Mouse (Mus musculus): ENCODE results near the gene Ehmt2.
"Not testable (repeated sequence)": the region's sequence is repeated elsewhere in the genome, so short reads cannot be mapped to it uniquely, and the experiment has no call there.

Ehmt2 gene

GRCm38 (mm10) chr17:34953258-34953657 is 55.0 kb downstream of the Ehmt2 start:
- no peak for DNase-seq (ENCODE audit: low spot score in 2 of 2)

DNA sequence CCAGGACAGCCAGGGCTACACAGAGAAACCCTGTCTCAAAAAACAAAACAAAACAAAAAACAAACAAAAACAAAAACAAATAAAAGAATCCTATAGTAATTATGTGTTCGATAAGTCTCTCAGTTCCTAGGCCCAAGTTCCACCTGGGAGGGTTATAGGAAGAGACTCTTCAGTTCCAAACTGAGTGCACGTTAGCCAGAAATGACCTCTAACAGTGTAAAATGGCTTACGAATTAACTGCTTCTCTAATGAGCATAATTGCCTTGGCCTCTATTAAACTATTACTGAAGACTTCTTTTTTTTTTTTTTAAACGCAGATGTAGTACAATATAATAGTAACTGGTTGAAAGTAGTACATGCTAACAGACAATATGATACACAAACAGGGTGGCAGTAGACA is 55.6 kb downstream of the Ehmt2 start:
- DNase-seq (ENCODE audit: low spot score in 2 of 2), result no peak

GRCm38 (mm10) chr17:34954831-34955230 is 56.6 kb downstream of the Ehmt2 start:
- DNase-seq (ENCODE audit: low spot score in 2 of 2), result no peak

GRCm38 (mm10) chr17:34955884-34956283 is 57.6 kb downstream of the Ehmt2 start:
- DNase-seq (ENCODE audit: low spot score in 2 of 2), result no peak

- DNase-seq (ENCODE audit: low spot score in 2 of 2), result no peak
Measured at GRCm38 (mm10) chr17:34956340-34956739, 58.1 kb downstream of the Ehmt2 start.

DNA sequence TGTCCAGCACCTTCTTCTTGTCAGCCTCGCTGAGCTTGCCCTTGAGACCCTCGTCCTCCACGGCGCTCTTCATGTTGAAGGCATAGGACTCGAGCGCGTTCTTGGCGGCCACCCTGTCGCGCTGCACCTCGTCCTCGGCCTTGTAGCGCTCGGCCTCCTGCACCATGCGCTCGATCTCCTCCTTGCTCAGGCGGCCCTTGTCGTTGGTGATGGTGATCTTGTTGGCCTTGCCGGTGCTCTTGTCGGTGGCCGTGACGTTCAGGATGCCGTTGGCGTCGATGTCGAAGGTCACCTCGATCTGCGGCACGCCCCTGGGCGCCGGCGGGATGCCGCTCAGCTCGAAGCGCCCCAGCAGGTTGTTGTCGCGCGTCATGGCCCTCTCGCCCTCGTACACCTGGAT is 59.0 kb downstream of the Ehmt2 start:
- not testable (repeated sequence) for DNase-seq (ENCODE audit: low spot score in 2 of 2)

DNA sequence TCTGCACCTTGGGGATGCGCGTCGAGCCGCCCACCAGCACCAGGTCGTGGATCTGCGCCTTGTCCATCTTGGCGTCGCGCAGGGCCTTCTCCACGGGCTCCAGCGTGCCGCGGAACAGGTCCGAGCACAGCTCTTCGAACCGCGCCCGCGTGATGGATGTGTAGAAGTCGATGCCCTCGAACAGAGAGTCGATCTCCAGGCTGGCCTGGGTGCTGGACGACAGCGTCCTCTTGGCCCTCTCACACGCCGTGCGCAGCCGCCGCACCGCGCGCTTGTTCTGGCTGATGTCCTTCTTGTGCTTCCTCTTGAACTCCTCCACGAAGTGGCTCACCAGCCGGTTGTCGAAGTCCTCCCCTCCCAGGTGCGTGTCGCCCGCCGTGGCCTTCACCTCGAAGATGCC is 59.7 kb downstream of the Ehmt2 start:
- not testable (repeated sequence) for DNase-seq (ENCODE audit: low spot score in 2 of 2)

GRCm38 (mm10) chr17:34958734-34959129 is 60.5 kb downstream of the Ehmt2 start:
- DNase-seq (ENCODE audit: low spot score in 2 of 2), result not testable (repeated sequence)

GRCm38 (mm10) chr17:34959130-34959778 is 61.0 kb downstream of the Ehmt2 start, which contains the start of gene Hspa1b:
Gene Hspa1b (minus strand): TSS chr17:34959238.
- peak; percentile 87 to 89 for DNase-seq (ENCODE audit: low spot score in 2 of 2)

DNA sequence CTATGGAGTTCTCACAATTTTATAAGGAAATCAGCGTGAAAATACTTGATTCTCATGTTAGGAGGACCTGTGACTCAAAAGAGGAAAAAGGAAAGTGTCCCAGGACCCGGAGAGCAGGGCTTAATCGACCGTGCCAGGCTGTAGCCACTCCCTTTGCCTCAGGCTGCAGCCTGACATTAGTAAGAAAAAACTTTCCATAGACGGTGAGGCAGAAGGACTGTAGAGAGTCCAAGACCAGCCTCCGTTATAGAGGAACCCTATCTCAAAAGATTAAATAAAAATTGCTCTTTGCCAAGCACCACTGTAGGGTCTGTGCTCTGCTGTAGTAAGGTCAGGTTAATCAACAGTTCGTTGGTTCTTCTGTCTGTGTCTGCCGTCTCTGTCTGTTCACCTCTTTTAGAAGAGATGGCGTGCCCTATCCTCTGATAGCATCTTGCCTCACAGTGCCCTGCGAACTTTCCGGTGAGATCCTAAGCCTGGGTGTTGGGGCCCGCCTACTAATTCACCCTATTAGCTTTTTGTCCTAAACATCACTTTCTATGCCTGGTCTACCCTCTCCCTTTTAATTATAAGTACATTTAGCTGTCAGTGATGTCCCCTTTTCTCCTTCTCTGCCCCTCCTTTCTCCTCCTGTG is 61.7 kb downstream of the Ehmt2 start:
- DNase-seq (ENCODE audit: low spot score in 2 of 2), result no peak

DNA sequence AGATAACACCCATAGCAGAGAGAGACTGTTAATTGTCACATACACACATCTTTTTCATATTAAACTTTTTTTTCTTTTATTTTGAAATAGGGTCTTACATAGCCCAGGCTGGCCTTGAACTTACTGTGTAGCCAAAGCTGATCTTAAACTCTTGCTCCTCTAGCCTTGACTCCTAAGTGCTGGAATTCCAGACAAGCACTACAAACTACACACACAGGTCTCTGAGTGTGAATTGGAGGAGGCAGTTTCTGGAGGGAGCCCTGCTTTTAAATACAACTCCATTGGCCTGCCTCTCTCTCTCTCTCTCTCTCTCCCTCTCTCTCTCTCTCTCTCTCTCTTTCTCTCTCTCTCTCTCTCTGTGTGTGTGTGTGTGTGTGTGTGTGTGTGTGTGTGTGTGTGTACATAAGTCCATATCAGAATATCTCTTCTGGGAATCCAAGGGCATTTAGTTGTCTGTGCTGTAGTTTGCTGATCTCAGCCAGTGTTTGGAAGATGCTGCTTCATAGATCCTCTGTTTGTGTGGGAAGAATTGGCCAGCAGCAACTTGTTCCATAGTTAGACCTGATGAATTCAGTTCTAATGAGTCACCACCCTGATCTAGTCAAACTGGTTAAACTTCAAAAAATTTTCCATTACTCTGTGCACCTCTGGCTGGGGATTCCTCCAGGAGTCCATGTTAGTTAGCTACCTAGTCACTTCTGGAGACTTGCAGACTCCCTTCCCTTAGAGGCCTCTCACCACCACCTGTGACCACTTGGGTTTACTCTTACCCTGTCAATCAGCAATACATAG is 62.6 kb downstream of the Ehmt2 start:
- DNase-seq (ENCODE audit: low spot score in 2 of 2), result no peak

DNA sequence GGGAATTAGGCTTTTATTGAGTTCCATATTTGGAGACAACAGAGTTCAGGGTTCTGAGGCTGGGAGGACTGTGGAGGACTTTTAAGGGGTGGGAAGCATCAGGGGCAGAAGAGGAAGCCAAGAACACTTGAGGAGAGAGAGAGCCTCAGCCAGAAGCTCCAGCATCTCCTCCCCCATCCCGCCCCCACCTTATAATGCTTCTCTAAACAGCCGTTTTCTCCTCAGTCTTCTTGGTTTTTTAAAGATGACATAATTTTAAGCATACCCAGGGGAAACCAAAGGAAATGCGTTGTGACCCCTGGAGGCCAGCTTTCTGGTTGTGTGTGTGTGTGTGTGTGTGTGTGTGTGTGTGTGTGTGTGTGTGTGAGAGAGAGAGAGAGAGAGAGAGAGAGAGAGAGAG is 63.9 kb downstream of the Ehmt2 start:
- no peak for DNase-seq (ENCODE audit: low spot score in 2 of 2)

GRCm38 (mm10) chr17:34962841-34963240 is 64.6 kb downstream of the Ehmt2 start:
- no peak for DNase-seq (ENCODE audit: low spot score in 2 of 2)

Measured in frontal cortex, postnatal 36 days (tissue).